Mouse (Mus musculus): ENCODE measurements around the gene Stk38l. TPM values are rescaled to one million over a fixed set of nuclear protein-coding genes. Genes with fewer than 3 reads are reported as not detected.
"Not testable (repeated sequence)": the region's sequence is repeated elsewhere in the genome, so short reads cannot be mapped to it uniquely, and the experiment has no call there.

Gene Stk38l
- polyA plus RNA-seq, 1 experiment from 2014 or later, result 15.8 TPM

DNA sequence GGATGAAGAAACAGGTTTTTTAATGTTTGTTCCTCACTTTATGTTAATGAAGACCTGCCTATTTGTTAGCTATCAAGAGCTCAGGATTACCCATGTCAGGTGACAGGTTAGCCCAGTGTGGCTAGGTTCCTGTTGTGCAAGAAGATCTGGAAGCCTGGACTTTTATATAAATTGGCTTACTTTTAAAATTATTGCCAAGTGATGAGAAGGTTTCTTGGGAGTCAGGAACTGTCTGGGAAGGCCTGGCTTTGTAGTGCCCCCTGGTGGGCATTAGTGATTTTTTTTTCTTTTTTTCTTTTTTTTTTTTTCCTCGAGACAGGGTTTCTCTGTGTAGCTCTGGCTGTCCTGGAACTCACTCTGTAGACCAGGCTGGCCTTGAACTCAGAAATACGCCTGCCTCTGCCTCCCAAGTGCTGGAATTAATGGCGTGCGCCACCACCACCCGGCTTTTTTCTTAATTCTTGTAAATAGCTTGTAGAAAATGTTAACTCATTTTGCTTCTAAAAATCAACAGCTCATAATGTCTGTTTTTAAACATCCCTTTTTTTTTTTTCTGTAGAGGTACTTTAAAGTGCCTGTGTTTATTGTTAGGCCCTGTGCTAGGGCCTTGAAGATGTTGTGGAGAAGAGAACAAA is 37.6 kb downstream of the Stk38l start:
- 67% methylated on average over 5 of the region's 5 CpGs for WGBS
- H3K4me2 ChIP-seq (replicated peaks; ENCODE audit: low read depth, low read length), result no peak overlapping the region

DNA sequence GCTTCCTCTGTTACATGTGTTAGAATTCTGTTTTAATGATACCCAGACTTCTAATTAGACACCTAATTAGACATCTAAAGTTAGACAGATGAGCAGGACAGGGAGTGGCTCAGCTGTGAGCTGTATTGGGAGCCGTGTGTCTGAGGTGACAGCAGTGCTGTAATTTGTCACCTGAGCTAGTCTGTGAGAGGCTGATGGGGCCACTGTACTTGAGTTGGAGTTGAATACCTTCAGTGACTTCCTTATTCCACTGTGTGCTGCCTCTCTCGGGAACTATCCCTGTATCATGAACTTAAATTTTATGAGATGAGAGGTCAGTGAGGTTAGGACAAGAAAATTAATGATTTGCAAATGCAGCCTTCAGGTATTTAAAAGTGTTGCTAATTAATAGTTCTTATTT is 39.8 kb downstream of the Stk38l start:
- 14% methylated on average over 2 of the region's 2 CpGs for WGBS
- Histone ChIP-seq H3K4me1 (ENCODE audit: insufficient read depth, low read length) (0 out of 2 replicates have a peak, but pooled peaks cover 4% of the 10 kb centered on the region), H3K9ac (replicated peaks; ENCODE audit: low read length) (no peak overlapping the region), H3K4me2 (replicated peaks; ENCODE audit: low read depth, low read length) (no peak overlapping the region), H3K27ac (ENCODE audit: low read length) (no peak overlapping the region), H3K27me3 (ENCODE audit: insufficient read depth, low read length) (no peaks in the 10 kb centered on the region), H3K9me3 (ENCODE audit: low read length) (no peaks in the 10 kb centered on the region), H3K4me3 (ENCODE audit: low read length) (no peak overlapping the region), H3K36me3 (ENCODE audit: insufficient read depth, low read length) (peaks cover 7% of the 10 kb centered on the region)
- ATAC-seq (ENCODE audit: low FRiP score, low TSS enrichment), result no peak

More for the DNA sequence above, 37.6 kb downstream of the Stk38l start:
- H3K9me3 ChIP-seq (ENCODE audit: low read length), result no peaks in the 10 kb centered on the region
- H3K4me1 ChIP-seq (ENCODE audit: insufficient read depth, low read length), result 0 out of 2 replicates have a peak, but pooled peaks cover 4% of the 10 kb centered on the region
- H3K27me3 ChIP-seq (ENCODE audit: insufficient read depth, low read length), result no peaks in the 10 kb centered on the region
- ATAC-seq (ENCODE audit: low FRiP score, low TSS enrichment), result no peak
- H3K9ac ChIP-seq (replicated peaks; ENCODE audit: low read length), result no peak overlapping the region
- no peak overlapping the region for H3K4me3 ChIP-seq (ENCODE audit: low read length)
- H3K27ac ChIP-seq (ENCODE audit: low read length), result no peak overlapping the region
- no peaks in the 10 kb centered on the region for H3K36me3 ChIP-seq (ENCODE audit: insufficient read depth, low read length)

- 86% methylated on average over 4 of the region's 4 CpGs for WGBS
- Histone ChIP-seq H3K36me3 (ENCODE audit: insufficient read depth, low read length) (peaks cover 8% of the 10 kb centered on the region), H3K4me1 (ENCODE audit: insufficient read depth, low read length) (0 out of 2 replicates have a peak, but pooled peaks cover 4% of the 10 kb centered on the region), H3K4me3 (ENCODE audit: low read length) (no peak overlapping the region), H3K9ac (replicated peaks; ENCODE audit: low read length) (no peak overlapping the region), H3K27me3 (ENCODE audit: insufficient read depth, low read length) (no peaks in the 10 kb centered on the region), H3K9me3 (ENCODE audit: low read length) (no peaks in the 10 kb centered on the region), H3K4me2 (replicated peaks; ENCODE audit: low read depth, low read length) (no peak overlapping the region), H3K27ac (ENCODE audit: low read length) (no peak overlapping the region)
- no peak for ATAC-seq (ENCODE audit: low FRiP score, low TSS enrichment)
Observed at GRCm38 (mm10) chr6:146765270-146765669, 40.5 kb downstream of the Stk38l start.

GRCm38 (mm10) chr6:146768813-146769404 is 44.1 kb downstream of the Stk38l start:
- Histone ChIP-seq H3K9ac (replicated peaks; ENCODE audit: low read length) (no peak overlapping the region), H3K27me3 (ENCODE audit: insufficient read depth, low read length) (no peaks in the 10 kb centered on the region), H3K4me3 (ENCODE audit: low read length) (no peak overlapping the region), H3K27ac (ENCODE audit: low read length) (no peak overlapping the region), H3K4me2 (replicated peaks; ENCODE audit: low read depth, low read length) (no peak overlapping the region), H3K4me1 (ENCODE audit: insufficient read depth, low read length) (0 out of 2 replicates have a peak, but pooled peaks cover 4% of the 10 kb centered on the region), H3K9me3 (ENCODE audit: low read length) (no peaks in the 10 kb centered on the region), H3K36me3 (ENCODE audit: insufficient read depth, low read length) (peaks cover 8% of the 10 kb centered on the region)
- ATAC-seq (ENCODE audit: low FRiP score, low TSS enrichment), result no peak
- WGBS, result 88% methylated on average over 10 of the region's 10 CpGs

GRCm38 (mm10) chr6:146770005-146770745 is 45.4 kb downstream of the Stk38l start:
- H3K4me1 ChIP-seq (ENCODE audit: insufficient read depth, low read length), result no peaks in the 10 kb centered on the region
- WGBS, result 56% methylated on average over 6 of the region's 6 CpGs
- H3K27ac ChIP-seq (ENCODE audit: low read length), result peak overlapping the region; percentile 33; the same call in 1 of the 2 replicates

DNA sequence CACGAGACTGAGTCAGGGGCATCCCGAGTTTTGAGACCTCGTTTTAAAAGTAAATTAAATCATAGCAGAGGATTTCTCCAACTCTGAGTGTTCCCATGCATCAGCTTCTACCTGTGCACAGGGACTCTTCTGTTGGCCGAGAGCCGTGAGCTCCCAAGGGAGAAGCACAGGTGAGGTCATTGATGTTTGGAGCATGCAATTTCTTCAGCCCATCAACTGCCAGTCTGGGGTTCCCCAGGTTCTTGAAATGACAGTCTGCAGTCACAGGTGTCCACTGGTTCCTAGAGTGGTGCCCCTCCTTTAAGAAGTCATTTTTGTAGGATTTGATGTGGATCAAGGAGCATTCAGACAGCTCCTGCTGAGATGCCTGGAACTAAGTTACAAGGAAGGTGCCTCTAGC is 46.0 kb downstream of the Stk38l start:
- Histone ChIP-seq H3K4me3 (ENCODE audit: low read length) (no peak overlapping the region), H3K4me1 (ENCODE audit: insufficient read depth, low read length) (no peaks in the 10 kb centered on the region), H3K4me2 (replicated peaks; ENCODE audit: low read depth, low read length) (no peak overlapping the region), H3K27me3 (ENCODE audit: insufficient read depth, low read length) (no peaks in the 10 kb centered on the region), H3K27ac (ENCODE audit: low read length) (no peak overlapping the region), H3K9ac (replicated peaks; ENCODE audit: low read length) (no peak overlapping the region), H3K36me3 (ENCODE audit: insufficient read depth, low read length) (peaks cover 8% of the 10 kb centered on the region), H3K9me3 (ENCODE audit: low read length) (no peaks in the 10 kb centered on the region)
- 88% methylated on average over 5 of the region's 5 CpGs for WGBS
- no peak for ATAC-seq (ENCODE audit: low FRiP score, low TSS enrichment)

More at GRCm38 (mm10) chr6:146770005-146770745, 45.4 kb downstream of the Stk38l start:
- Histone ChIP-seq H3K36me3 (ENCODE audit: insufficient read depth, low read length) (peaks cover 8% of the 10 kb centered on the region), H3K4me3 (ENCODE audit: low read length) (no peak overlapping the region), H3K9ac (replicated peaks; ENCODE audit: low read length) (no peak overlapping the region), H3K27me3 (ENCODE audit: insufficient read depth, low read length) (no peaks in the 10 kb centered on the region), H3K4me2 (replicated peaks; ENCODE audit: low read depth, low read length) (no peak overlapping the region), H3K9me3 (ENCODE audit: low read length) (no peaks in the 10 kb centered on the region)
- ATAC-seq (ENCODE audit: low FRiP score, low TSS enrichment), result peak; percentile 23; the same call in 1 of the 2 replicates

DNA sequence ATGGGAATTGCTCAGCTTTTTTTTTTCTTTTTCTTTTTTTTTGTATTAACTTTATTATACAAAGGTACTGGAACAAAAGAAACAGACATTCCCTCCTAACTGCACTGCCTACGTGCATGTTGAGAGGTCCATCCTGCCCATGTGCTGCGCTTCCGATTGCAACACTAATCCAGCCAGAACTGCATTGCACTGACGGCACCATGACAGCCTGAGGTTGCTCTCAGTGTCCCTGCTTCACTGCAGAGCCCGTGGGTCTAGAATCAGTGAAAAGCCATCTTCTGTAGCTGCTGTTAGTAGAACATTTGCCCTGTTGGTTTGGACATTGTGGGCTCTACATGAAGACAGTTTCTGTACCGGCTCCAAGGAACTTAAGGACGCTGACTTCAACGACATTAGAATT is 51.1 kb downstream of the Stk38l start:
- not testable (repeated sequence) for H3K27ac ChIP-seq (ENCODE audit: low read length); H3K4me3 ChIP-seq (ENCODE audit: low read length); H3K4me2 ChIP-seq (replicated peaks; ENCODE audit: low read depth, low read length); H3K27me3 ChIP-seq (ENCODE audit: insufficient read depth, low read length); H3K9ac ChIP-seq (replicated peaks; ENCODE audit: low read length); H3K4me1 ChIP-seq (ENCODE audit: insufficient read depth, low read length); H3K9me3 ChIP-seq (ENCODE audit: low read length); H3K36me3 ChIP-seq (ENCODE audit: insufficient read depth, low read length); ATAC-seq (ENCODE audit: low FRiP score, low TSS enrichment)
- 79% methylated on average over 8 of the region's 8 CpGs for whole genome bisulfite sequencing

DNA sequence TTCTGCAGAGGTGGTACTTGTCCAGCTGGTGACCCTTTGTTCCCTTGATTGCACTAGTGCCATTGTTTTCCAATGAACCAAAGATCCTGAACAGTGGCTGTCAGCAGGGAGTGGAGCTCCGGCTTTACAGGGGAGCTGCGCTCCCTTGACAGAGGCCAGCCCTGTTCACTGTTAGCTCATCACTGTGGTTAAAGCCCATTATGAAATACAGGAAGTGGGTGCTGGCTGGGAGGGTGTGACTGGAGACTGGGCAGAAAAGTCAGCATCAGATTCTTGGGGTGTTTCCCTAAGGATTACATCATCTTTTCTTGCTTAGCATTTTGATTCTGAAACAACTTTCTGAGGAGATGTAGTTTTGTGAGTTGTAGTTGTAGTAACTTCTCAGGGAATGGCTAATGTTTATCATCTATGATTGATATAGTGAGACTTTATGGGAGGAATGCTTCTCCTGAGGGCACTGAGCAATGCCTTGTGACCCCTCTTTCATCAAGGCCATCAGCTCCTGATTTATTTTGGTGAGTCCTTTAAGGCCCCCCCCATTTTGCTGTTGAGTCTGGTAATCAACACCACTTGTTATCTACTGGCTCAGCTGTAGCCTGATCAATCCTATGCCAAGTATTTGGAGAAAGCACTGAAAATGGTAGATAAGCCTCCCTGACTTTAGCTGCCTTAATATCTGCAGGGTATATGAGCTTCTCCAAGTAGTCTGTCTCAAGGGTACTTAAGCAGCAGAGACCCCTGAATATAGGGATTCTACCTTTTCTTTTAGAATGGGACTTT is 52.0 kb downstream of the Stk38l start:
- H3K9ac ChIP-seq (replicated peaks; ENCODE audit: low read length), result no peak overlapping the region
- peaks cover 2% of the 10 kb centered on the region; the same call in 1 of the 2 replicates for H3K36me3 ChIP-seq (ENCODE audit: insufficient read depth, low read length)
- no peak overlapping the region for H3K4me2 ChIP-seq (replicated peaks; ENCODE audit: low read depth, low read length)
- H3K4me1 ChIP-seq (ENCODE audit: insufficient read depth, low read length), result no peaks in the 10 kb centered on the region
- WGBS, result 44% methylated on average over 2 of the region's 2 CpGs
- no peak overlapping the region for H3K4me3 ChIP-seq (ENCODE audit: low read length)
- H3K9me3 ChIP-seq (ENCODE audit: low read length), result no peaks in the 10 kb centered on the region
- H3K27me3 ChIP-seq (ENCODE audit: insufficient read depth, low read length), result no peaks in the 10 kb centered on the region
- ATAC-seq (ENCODE audit: low FRiP score, low TSS enrichment), result no peak
- no peak overlapping the region for H3K27ac ChIP-seq (ENCODE audit: low read length)

GRCm38 (mm10) chr6:146778055-146778454 is 53.3 kb downstream of the Stk38l start:
- WGBS, result 93% methylated on average over 3 of the region's 3 CpGs
- Histone ChIP-seq H3K4me3 (ENCODE audit: low read length) (no peak overlapping the region), H3K9ac (replicated peaks; ENCODE audit: low read length) (no peak overlapping the region), H3K4me2 (replicated peaks; ENCODE audit: low read depth, low read length) (no peak overlapping the region), H3K27me3 (ENCODE audit: insufficient read depth, low read length) (no peaks in the 10 kb centered on the region), H3K9me3 (ENCODE audit: low read length) (no peaks in the 10 kb centered on the region), H3K36me3 (ENCODE audit: insufficient read depth, low read length) (peaks cover 2% of the 10 kb centered on the region; the same call in 1 of the 2 replicates), H3K4me1 (ENCODE audit: insufficient read depth, low read length) (no peaks in the 10 kb centered on the region), H3K27ac (ENCODE audit: low read length) (no peak overlapping the region)
- no peak for ATAC-seq (ENCODE audit: low FRiP score, low TSS enrichment)
